Mouse (Mus musculus): ENCODE results near the gene Adipor2.

Gene Adipor2

DNA sequence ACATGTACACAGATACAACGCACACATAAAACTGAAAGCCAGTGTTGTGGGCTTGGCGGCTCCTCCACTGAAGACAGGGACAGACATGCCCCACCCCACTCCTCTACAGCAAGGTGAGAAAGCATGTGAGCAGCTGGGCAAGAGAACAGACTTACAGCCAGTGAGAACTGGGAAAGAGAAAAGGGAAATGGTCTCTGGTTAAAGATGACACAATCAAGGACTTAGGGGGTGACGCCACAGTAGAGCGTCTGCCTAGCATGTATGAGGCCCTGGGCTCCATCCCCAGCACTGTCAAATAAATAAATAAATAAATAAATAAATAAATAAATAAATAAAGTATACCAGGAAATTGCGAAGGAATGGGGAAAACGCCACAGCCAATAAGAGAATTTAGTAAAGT is 114.2 kb downstream of the Adipor2 start:
- DNase-seq, result no peak

All from cerebellum, adult 11-12 months (tissue).